ENCODE assay signal across 8 mouse cellular contexts in the genomic region with DNA sequence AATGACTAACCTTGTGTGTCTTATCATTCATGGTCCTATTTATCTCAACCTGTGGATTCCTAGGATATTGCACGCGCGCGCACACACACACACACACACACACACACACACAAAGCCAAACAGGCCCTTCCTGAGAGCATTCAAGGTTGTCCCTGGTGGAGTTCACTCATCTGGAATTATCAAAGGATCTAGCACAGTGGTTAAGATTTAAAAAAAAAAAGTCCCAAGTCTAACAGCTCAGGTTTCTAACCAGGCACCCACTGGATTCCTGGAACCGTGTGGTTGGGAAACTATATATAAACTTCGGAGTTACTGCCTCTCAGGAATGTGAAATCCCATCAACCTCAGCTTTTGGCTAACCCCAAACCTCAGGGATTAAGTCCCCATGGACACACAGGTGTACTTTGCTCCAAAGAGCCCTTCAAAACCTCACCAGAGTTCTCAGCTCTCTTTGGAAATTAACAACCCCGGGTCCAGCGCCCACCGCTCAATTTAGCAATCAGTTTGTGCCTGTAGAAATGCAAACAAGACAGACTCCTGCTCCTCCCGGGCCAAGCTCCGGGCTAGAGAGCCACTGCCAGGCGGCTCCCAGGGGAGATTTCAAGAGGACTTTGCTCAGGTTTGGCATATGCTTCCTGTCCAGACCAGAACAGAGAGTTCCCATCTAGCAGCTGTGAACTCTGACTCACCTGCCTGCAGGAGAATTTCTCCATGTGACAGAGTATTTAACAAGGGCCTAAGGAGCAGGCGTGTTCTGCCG.
A peak's percentile ranks its signal among the peaks of the same experiment; 100 is the strongest.
DNase-seq lines count a peak whose midpoint lies in the region; ATAC-seq lines count a peak whose summit lies in the region.

No protein-coding gene starts in this region.

- no peaks in the 10 kb centered on the region for H3K27me3 ChIP-seq in heart, embryonic 12.5 days (replicated peaks)
- H3K27me3 ChIP-seq in midbrain, embryonic 13.5 days: 0 out of 2 replicates have a peak, but pooled peaks cover 3% of the 10 kb centered on the region

- no peaks in the 10 kb centered on the region for H3K36me3 ChIP-seq in heart, embryonic 12.5 days
- H3K36me3 ChIP-seq in midbrain, embryonic 13.5 days: no peaks in the 10 kb centered on the region

- ATAC-seq in heart, embryonic 12.5 days (ENCODE audit: insufficient number of reproducible peaks, low FRiP score): no peak
- ATAC-seq in midbrain, embryonic 13.5 days: no peak
- ATAC-seq in megakaryocyte-erythroid progenitor cell, adult 5-6 weeks (replicated peaks; ENCODE audit: low FRiP score, low TSS enrichment, poor library complexity, severe bottlenecking): no peak

- peak; percentile 18 for DNase-seq in 3T3-L1 (ENCODE audit: low read depth, low spot score)
- DNase-seq in kidney, postnatal 4 days: peak; percentile 55 to 74
- DNase-seq in skeletal muscle tissue, adult 2 months (ENCODE audit: low read depth, low spot score): peak; percentile 91
- DNase-seq in embryo, embryonic 10.5 days (ENCODE audit: low spot score): no peak

- H3K4me2 ChIP-seq in heart, embryonic 12.5 days: no peak overlapping the region
- H3K4me2 ChIP-seq in midbrain, embryonic 13.5 days (replicated peaks): no peak overlapping the region

- no peak overlapping the region for H3K4me3 ChIP-seq in brown adipose tissue, adult 24 weeks (ENCODE audit: insufficient read depth, low read depth, low read length)
- H3K4me3 ChIP-seq in heart, embryonic 12.5 days: no peak overlapping the region
- H3K4me3 ChIP-seq in midbrain, embryonic 13.5 days (replicated peaks): no peak overlapping the region

- peak overlapping the region; percentile 90 for H3K27ac ChIP-seq in brown adipose tissue, adult 24 weeks (replicated peaks; ENCODE audit: low read depth, low read length)
- H3K27ac ChIP-seq in heart, embryonic 12.5 days (ENCODE audit: poor library complexity, severe bottlenecking): peak overlapping the region; percentile 38; the same call in 1 of the 2 replicates
- no peak overlapping the region for H3K27ac ChIP-seq in midbrain, embryonic 13.5 days

- H3K9me3 ChIP-seq in heart, embryonic 12.5 days (replicated peaks): no peaks in the 10 kb centered on the region
- H3K9me3 ChIP-seq in midbrain, embryonic 13.5 days: no peaks in the 10 kb centered on the region

- H3K4me1 ChIP-seq in brown adipose tissue, adult 24 weeks (ENCODE audit: control insufficient read depth, insufficient read depth, insufficient read length, low read length): peaks cover 33% of the 10 kb centered on the region
- peaks cover 22% of the 10 kb centered on the region for H3K4me1 ChIP-seq in heart, embryonic 12.5 days (replicated peaks)
- H3K4me1 ChIP-seq in midbrain, embryonic 13.5 days (replicated peaks): no peaks in the 10 kb centered on the region

- H3K9ac ChIP-seq in heart, embryonic 12.5 days: no peak overlapping the region
- H3K9ac ChIP-seq in midbrain, embryonic 13.5 days (replicated peaks): no peak overlapping the region

- WGBS in heart, embryonic 12.5 days: 46% methylated on average over 14 of the region's 14 CpGs
- 75% methylated on average over 14 of the region's 14 CpGs for WGBS in midbrain, embryonic 13.5 days
